Mouse (Mus musculus) embryonic fibroblast, embryonic 13.5 days (primary cell): ENCODE data around the gene Smarca2. TPM values are rescaled to one million over a fixed set of nuclear protein-coding genes. Genes with fewer than 3 reads are reported as not detected.
"Not testable (repeated sequence)": the region's sequence is repeated elsewhere in the genome, so short reads cannot be mapped to it uniquely, and the experiment has no call there.

Experiments used
- H3K27ac ChIP-seq: 2 replicates; pipeline ENCODE4 v1.5.1; 2012; ENCODE audit warnings: low read length, control low read depth, inconsistent platforms; ENCODE audit not compliant: insufficient read depth
- H3K4me1 ChIP-seq: 2 replicates; pipeline ENCODE4 v1.6.1; 2011; ENCODE audit warnings: low read length; ENCODE audit not compliant: control insufficient read depth, insufficient read depth
- H3K4me3 ChIP-seq: 2 replicates; pipeline ENCODE4 v1.5.1; 2011; ENCODE audit warnings: mild to moderate bottlenecking, control low read depth, low read length; ENCODE audit not compliant: insufficient read depth
- CTCF ChIP-seq: IDR thresholded peaks from 2 replicates; pipeline ENCODE4 v1.5.1; 2011; ENCODE audit warnings: mild to moderate bottlenecking, control low read depth, low read length, moderate library complexity, borderline replicate concordance; ENCODE audit not compliant: insufficient read depth
- POLR2A ChIP-seq: IDR thresholded peaks from 2 replicates; pipeline ENCODE4 v1.6.1; 2011; ENCODE audit warnings: low read depth, mild to moderate bottlenecking, control low read depth, low read length, moderate library complexity
- polyA plus RNA-seq: library from polyadenylated mRNA; stranded (reverse); fragments of >200 nt; gene quantifications from 2 replicates; pipeline ENCODE4 v1.2.4, GENCODE M21; 2011; ENCODE audit warnings: low read depth; ENCODE audit not compliant: missing spikeins, insufficient read length

Smarca2 gene
- polyA plus RNA-seq, 1 experiment: 84.6 TPM

GRCm38 (mm10) chr19:26721741-26722140 is 116.9 kb downstream of the Smarca2 start:
- no peak for TF ChIP-seq POLR2A
- no peak for TF ChIP-seq CTCF
- peaks cover under 1% of the 10 kb centered on the region; the same call in 1 of the 2 replicates for H3K4me1 ChIP-seq
- H3K4me3 ChIP-seq: no peak overlapping the region
- no peak overlapping the region for H3K27ac ChIP-seq

GRCm38 (mm10) chr19:26723899-26724298 is 119.0 kb downstream of the Smarca2 start:
- no peaks in the 10 kb centered on the region for H3K4me1 ChIP-seq
- H3K27ac ChIP-seq: no peak overlapping the region
- H3K4me3 ChIP-seq: no peak overlapping the region
- TF ChIP-seq CTCF (no peak), POLR2A (no peak)

- no peak overlapping the region for H3K27ac ChIP-seq
- no peak overlapping the region for H3K4me3 ChIP-seq
- TF ChIP-seq CTCF: no peak
- H3K4me1 ChIP-seq: no peaks in the 10 kb centered on the region
These were observed 119.8 kb downstream of the Smarca2 start for GRCm38 (mm10) chr19:26724626-26725025.

DNA sequence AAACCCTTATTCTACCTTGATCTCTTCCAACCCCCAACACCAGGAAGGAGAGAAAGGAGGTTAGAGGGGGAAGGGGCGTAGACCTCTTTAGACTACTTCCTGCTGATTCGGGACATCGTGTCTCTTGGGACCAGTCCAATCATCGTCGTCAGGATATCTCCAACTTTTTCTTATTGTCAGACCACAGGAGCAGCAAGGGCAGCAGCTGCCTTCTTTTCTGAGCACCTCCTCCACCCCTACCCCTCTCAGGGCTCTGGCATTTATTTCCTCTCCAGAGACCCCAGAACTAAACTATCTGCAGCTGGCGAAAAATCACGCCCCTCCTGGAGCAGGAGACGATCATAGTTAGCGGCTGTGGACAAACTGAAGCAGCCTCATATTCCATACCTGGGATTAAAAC is 122.9 kb downstream of the Smarca2 start:
- Histone ChIP-seq H3K4me1 (no peaks in the 10 kb centered on the region), H3K4me3 (no peak overlapping the region), H3K27ac (no peak overlapping the region)
- TF ChIP-seq CTCF: no peak
- no peak for TF ChIP-seq POLR2A

DNA sequence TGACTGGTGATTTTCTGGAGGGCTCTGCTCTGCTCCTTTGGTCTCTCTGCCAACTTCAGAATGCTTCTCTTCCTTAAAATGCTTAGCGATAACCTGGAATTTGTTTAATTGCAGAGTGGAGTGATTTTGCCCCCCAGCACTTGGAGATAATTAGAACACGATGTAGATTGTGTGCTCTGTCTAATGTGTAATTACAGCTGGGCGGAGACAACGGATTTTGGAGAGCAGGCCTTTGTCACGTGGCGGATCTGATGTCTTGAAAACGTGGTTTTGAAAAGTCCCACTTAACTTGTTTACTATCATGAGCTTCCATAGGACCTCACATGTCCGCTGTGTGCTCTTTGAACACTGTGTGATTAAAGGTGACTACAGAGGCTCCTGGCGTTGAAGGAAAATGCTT is 125.6 kb downstream of the Smarca2 start:
- H3K4me3 ChIP-seq: no peak overlapping the region
- TF ChIP-seq POLR2A (no peak), CTCF (no peak)
- H3K27ac ChIP-seq: no peak overlapping the region
- H3K4me1 ChIP-seq: no peaks in the 10 kb centered on the region

DNA sequence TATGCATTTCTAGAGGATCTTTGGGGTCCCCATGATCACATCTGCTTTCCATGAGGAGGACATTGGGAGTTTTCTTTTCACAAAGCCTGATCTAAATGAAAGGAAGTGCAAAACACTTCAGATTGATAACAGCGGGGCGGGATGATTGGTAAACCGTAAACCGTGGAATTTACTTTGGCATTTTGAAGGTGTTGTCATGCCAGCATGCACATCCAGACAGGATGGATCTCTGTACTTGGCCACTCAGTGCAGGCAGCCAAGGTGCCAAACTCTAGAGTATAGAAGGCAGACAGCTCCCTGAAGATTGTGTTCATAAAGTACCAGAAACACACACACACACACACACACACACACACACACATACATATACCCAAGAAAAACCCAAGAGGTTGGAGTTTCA is 126.3 kb downstream of the Smarca2 start:
- Histone ChIP-seq H3K4me3 (no peak overlapping the region), H3K27ac (no peak overlapping the region), H3K4me1 (no peaks in the 10 kb centered on the region)
- no peak for TF ChIP-seq CTCF
- TF ChIP-seq POLR2A: no peak

- Histone ChIP-seq H3K4me1 (no peaks in the 10 kb centered on the region), H3K27ac (no peak overlapping the region), H3K4me3 (no peak overlapping the region)
- TF ChIP-seq POLR2A (no peak), CTCF (no peak)
These were observed 127.0 kb downstream of the Smarca2 start for GRCm38 (mm10) chr19:26731809-26732208.

- TF ChIP-seq POLR2A (no peak), CTCF (no peak)
- no peaks in the 10 kb centered on the region for H3K4me1 ChIP-seq
- H3K27ac ChIP-seq: no peak overlapping the region
- H3K4me3 ChIP-seq: no peak overlapping the region
These were observed 128.2 kb downstream of the Smarca2 start for GRCm38 (mm10) chr19:26733055-26733454.

GRCm38 (mm10) chr19:26733546-26734100 is 128.8 kb downstream of the Smarca2 start:
- TF ChIP-seq POLR2A (no peak), CTCF (no peak)
- Histone ChIP-seq H3K4me3 (no peak overlapping the region), H3K4me1 (no peaks in the 10 kb centered on the region), H3K27ac (no peak overlapping the region)

DNA sequence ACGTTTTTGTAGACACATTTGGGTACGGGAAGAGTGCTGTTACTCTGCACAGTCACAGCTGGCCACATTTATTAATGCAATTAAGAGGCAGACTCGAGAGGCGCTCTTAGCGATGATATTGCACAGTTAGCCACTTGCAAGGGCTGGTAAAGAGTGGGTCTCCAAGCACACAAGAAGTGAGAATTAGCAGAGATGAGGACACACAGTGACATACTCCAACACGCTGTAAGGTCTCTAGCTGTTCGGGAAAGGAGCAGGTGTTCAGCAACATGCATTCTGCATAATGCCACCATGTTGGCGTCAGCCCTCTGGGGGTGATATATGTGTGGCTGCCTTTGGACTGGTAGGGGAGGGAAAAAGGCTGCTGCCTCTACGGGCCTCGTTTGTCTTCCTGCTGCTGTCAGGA is 129.9 kb downstream of the Smarca2 start:
- TF ChIP-seq POLR2A: no peak
- no peak for TF ChIP-seq CTCF

GRCm38 (mm10) chr19:26745021-26745420 is 140.2 kb downstream of the Smarca2 start:
- not testable (repeated sequence) for H3K4me3 ChIP-seq

More for the DNA sequence above, 129.9 kb downstream of the Smarca2 start:
- Histone ChIP-seq H3K27ac (no peak overlapping the region), H3K4me3 (no peak overlapping the region), H3K4me1 (no peaks in the 10 kb centered on the region)

More at GRCm38 (mm10) chr19:26745021-26745420, 140.2 kb downstream of the Smarca2 start:
- not testable (repeated sequence) for H3K27ac ChIP-seq, H3K4me1 ChIP-seq
